23 mouse cellular contexts compared by ENCODE assay signal in genomic region chr5:76245419-76245818, GRCm38 (mm10). TPM values are rescaled to one million over a fixed set of nuclear protein-coding genes. Genes with fewer than 3 reads are reported as not detected.
A peak's percentile ranks its signal among the peaks of the same experiment; 100 is the strongest.
DNase-seq lines count a peak whose midpoint lies in the region; ATAC-seq and TF ChIP-seq lines count a peak whose summit lies in the region.
"Had no signal": no experiment of that assay in that cellular context is flagged by ENCODE, and none has a peak within 500 bp of the region (broad histone marks: within the 10 kb centered on the region; RNA-seq: fewer than 3 reads in every experiment).

No protein-coding gene starts in this region.

- no peak overlapping the region for H3K4me3 ChIP-seq in left cerebral cortex, adult 2 months
- no peak overlapping the region for H3K4me3 ChIP-seq in cortical plate, adult 2 months (ENCODE audit: insufficient read depth, low read length)
- H3K4me3 ChIP-seq: embryonic facial prominence, embryonic 13.5 days; erythroblast, embryonic 14.5 days; forebrain, embryonic 12.5 days had no signal

- no peak for TF ChIP-seq CTCF in left cerebral cortex, adult 2 months (IDR thresholded peaks at IDR 0.05)
- TF ChIP-seq CTCF in cortical plate, adult 2 months (IDR thresholded peaks at IDR 0.05; ENCODE audit: extremely low read depth, insufficient read depth, low read length): no peak

- H3K27ac ChIP-seq in left cerebral cortex, adult 2 months: no peak overlapping the region
- H3K27ac ChIP-seq in cortical plate, adult 2 months (ENCODE audit: insufficient read depth, low read length): 0 out of 2 replicates have a peak overlapping the region, but pooled peaks have one; percentile 50
- H3K27ac ChIP-seq: embryonic facial prominence, embryonic 13.5 days; forebrain, embryonic 12.5 days; hindbrain, embryonic 14.5 days; kidney, postnatal 0 days had no signal

- intact Hi-C loops in left cerebral cortex, adult 2 months (cut with DNase I): loop anchor here (10.0 kb wide), 1 partner anchor 299 kb away; no protein-coding TSS in a partner anchor

- peak; percentile 22 to 28 for DNase-seq in left cerebral cortex, adult 18-20 months (ENCODE audit: low spot score in 2 of 2)
- no peak for DNase-seq in left cerebral cortex, adult 2 months (ENCODE audit: extremely low spot score in 1 of 2, low spot score in 2 of 2)
- DNase-seq in layer of hippocampus, adult 8-10 months (ENCODE audit: low spot score in 2 of 2): peak; percentile 18 to 57
- peak; percentile 37 for DNase-seq in right cerebral cortex, postnatal 25 days
- no peak for DNase-seq in yolk sac, embryonic 10.5 days (ENCODE audit: low spot score)
- DNase-seq: adrenal gland, postnatal 10 days; B cell, adult 2 months; cerebellum, adult 2 months; cerebellum, postnatal 25 days; embryo, embryonic 11 days; gastrocnemius, postnatal 36 days; kidney, adult 18-20 months; lung, postnatal 4 days; midbrain, embryonic 14.5 days had no signal

- no peak for TF ChIP-seq POLR2A in cortical plate, adult 2 months (IDR thresholded peaks at IDR 0.05; ENCODE audit: extremely low read depth, insufficient read depth, low read length)

- H3K4me1 ChIP-seq in cortical plate, adult 2 months (ENCODE audit: control insufficient read depth, insufficient read depth, low read length): no peaks in the 10 kb centered on the region
- H3K4me1 ChIP-seq: embryonic facial prominence, embryonic 13.5 days; forebrain, embryonic 12.5 days had no signal

- no peak for ATAC-seq in granulocyte monocyte progenitor cell, adult 5-6 weeks (replicated peaks; ENCODE audit: poor library complexity, severe bottlenecking)
- ATAC-seq: inflammation-experienced regulatory T-cells, adult 6 months; Patski had no signal

RNA-seq across cellular contexts. Expression of gene Clock, which starts 59.2 kb away (rescaled TPM):
- 10 to 100 TPM; 55.2 to 55.7 TPM for total RNA-seq in left cerebral cortex, adult 18-20 months (2021)
- 10 to 100 TPM; 56.7 to 56.9 TPM for total RNA-seq in left cerebral cortex, adult 2 months (2021)
- 23.6 and 23.8 TPM in 2 replicates for polyA plus RNA-seq in cortical plate, adult 2 months (2012; rRNA removed)
- total RNA-seq in layer of hippocampus, adult 8-10 months (2022): 10 to 100 TPM; 41.8 to 56.0 (median 49.7) TPM
- 10.6 and 12.5 TPM in 2 replicates for total RNA-seq in granulocyte monocyte progenitor cell, adult 5-6 weeks (2014; fragmentation: Nextera tagmentation)
- 8.0 and 12.3 TPM in 2 replicates for total RNA-seq in granulocyte monocyte progenitor cell, adult 5-6 weeks (2017)

Comparison
In these comparisons a context has a peak if more than half of its experiments do, and no peak if none do; other contexts are left out.
1. DNase-seq: peak in left cerebral cortex, adult 18-20 months (2 of 2), layer of hippocampus, adult 8-10 months (2 of 2) and right cerebral cortex, postnatal 25 days (single experiment); none in left cerebral cortex, adult 2 months (0 of 2) and yolk sac, embryonic 10.5 days (single experiment).